ENCODE assay signal across 7 mouse cellular contexts in the genomic region with DNA sequence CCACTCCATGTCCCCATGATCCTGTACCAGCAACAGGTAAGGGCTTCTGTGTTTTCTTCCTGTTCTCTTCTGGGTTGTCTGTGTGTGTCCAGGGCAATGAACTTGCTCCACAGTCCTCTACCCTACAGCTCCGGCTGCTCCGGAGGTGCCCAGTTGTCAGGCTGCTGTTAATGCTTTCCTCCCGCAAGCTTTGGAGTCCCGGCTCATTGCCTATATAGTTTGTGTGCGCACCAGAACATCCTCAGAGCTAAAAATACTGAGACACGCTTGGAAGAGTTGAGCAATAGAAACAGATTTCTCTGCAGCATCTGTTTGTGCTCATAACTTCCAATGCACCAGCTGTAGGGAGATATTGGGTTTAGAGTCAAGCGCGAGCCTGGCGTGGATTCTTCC. TPM values are rescaled to one million over a fixed set of nuclear protein-coding genes. Genes with fewer than 3 reads are reported as not detected.
DNase-seq lines count a peak whose midpoint lies in the region; ATAC-seq and TF ChIP-seq lines count a peak whose summit lies in the region.

No protein-coding gene starts in this region.

- peak overlapping the region; percentile 38 for H3K4me3 ChIP-seq in liver, adult 2 months (ENCODE audit: insufficient read depth, low read depth, low read length)
- peak overlapping the region; percentile 54 for H3K4me3 ChIP-seq in erythroblast, embryonic 14.5 days (replicated peaks)
- H3K4me3 ChIP-seq in hindbrain, embryonic 10.5 days: peak overlapping the region; percentile 74
- H3K4me3 ChIP-seq in stomach, postnatal 0 days (ENCODE audit: low read depth, low read length): peak overlapping the region; percentile 70

- WGBS in liver, adult 2 months: under 1% methylated on average over 9 of the region's 9 CpGs
- 2% methylated on average over 9 of the region's 9 CpGs for WGBS in hindbrain, embryonic 10.5 days
- WGBS in stomach, postnatal 0 days: under 1% methylated on average over 9 of the region's 9 CpGs

- DNase-seq in liver, adult 2 months (ENCODE audit: extremely low read depth, low read depth, low spot score): no peak
- DNase-seq in liver: no peak
- no peak for DNase-seq in hindbrain, embryonic 10.5 days (ENCODE audit: low spot score)
- no peak for DNase-seq in stomach, postnatal 0 days (ENCODE audit: low spot score)
- no peak for DNase-seq in cerebellum, adult 9-11 months

- H3K27me3 ChIP-seq in liver, adult 2 months (ENCODE audit: control insufficient read depth, insufficient read depth, low read length): no peaks in the 10 kb centered on the region
- H3K27me3 ChIP-seq in erythroblast, embryonic 14.5 days (ENCODE audit: control insufficient read depth): peaks cover 28% of the 10 kb centered on the region
- H3K27me3 ChIP-seq in hindbrain, embryonic 10.5 days (ENCODE audit: insufficient read depth, poor library complexity, severe bottlenecking): peaks cover 15% of the 10 kb centered on the region
- no peaks in the 10 kb centered on the region for H3K27me3 ChIP-seq in stomach, postnatal 0 days (ENCODE audit: control insufficient read depth, insufficient read depth, low read length)

- TF ChIP-seq POLR2A in liver, adult 2 months (IDR thresholded peaks at IDR 0.05; ENCODE audit: extremely low read depth, insufficient read depth, low read length): no peak

- no peak for TF ChIP-seq EP300 in stomach, postnatal 0 days (optimal IDR thresholded peaks at IDR 0.05)

- ATAC-seq in megakaryocyte, adult 5-6 weeks (ENCODE audit: poor library complexity, severe bottlenecking): peak; percentile 48
- ATAC-seq in stomach, postnatal 0 days (ENCODE audit: low FRiP score, low TSS enrichment): peak; percentile 62

- H3K9me3 ChIP-seq in erythroblast, embryonic 14.5 days (ENCODE audit: control insufficient read depth, low read length): no peaks in the 10 kb centered on the region
- no peaks in the 10 kb centered on the region for H3K9me3 ChIP-seq in hindbrain, embryonic 10.5 days
- H3K9me3 ChIP-seq in stomach, postnatal 0 days (ENCODE audit: control insufficient read depth, low read length): no peaks in the 10 kb centered on the region

- no peaks in the 10 kb centered on the region for H3K79me2 ChIP-seq in liver, adult 2 months (ENCODE audit: control insufficient read depth, insufficient read depth, low read length)

- no peaks in the 10 kb centered on the region for H3K36me3 ChIP-seq in liver, adult 2 months (ENCODE audit: control insufficient read depth, insufficient read depth, low read length)
- H3K36me3 ChIP-seq in erythroblast, embryonic 14.5 days (ENCODE audit: control insufficient read depth): no peaks in the 10 kb centered on the region
- no peaks in the 10 kb centered on the region for H3K36me3 ChIP-seq in hindbrain, embryonic 10.5 days
- no peaks in the 10 kb centered on the region for H3K36me3 ChIP-seq in stomach, postnatal 0 days (ENCODE audit: control insufficient read depth, insufficient read depth, low read length)

- no peak overlapping the region for H3K27ac ChIP-seq in liver, adult 2 months (replicated peaks; ENCODE audit: insufficient read depth, low read depth, low read length)
- H3K27ac ChIP-seq in hindbrain, embryonic 10.5 days: no peak overlapping the region; the same call in 1 of the 2 replicates
- H3K27ac ChIP-seq in stomach, postnatal 0 days (replicated peaks): peak overlapping the region; percentile 82

- peak overlapping the region; percentile 91 for H3K4me2 ChIP-seq in stomach, postnatal 0 days (replicated peaks; ENCODE audit: low read depth)

- no peaks in the 10 kb centered on the region for H3K4me1 ChIP-seq in liver, adult 2 months (ENCODE audit: control insufficient read depth, insufficient read depth, low read length)
- peaks cover 12% of the 10 kb centered on the region for H3K4me1 ChIP-seq in erythroblast, embryonic 14.5 days (ENCODE audit: control insufficient read depth)
- peaks cover 10% of the 10 kb centered on the region for H3K4me1 ChIP-seq in hindbrain, embryonic 10.5 days (replicated peaks)
- H3K4me1 ChIP-seq in stomach, postnatal 0 days (replicated peaks; ENCODE audit: control insufficient read depth, insufficient read depth): no peaks in the 10 kb centered on the region

- TF ChIP-seq CTCF in liver, adult 2 months (IDR thresholded peaks at IDR 0.05; ENCODE audit: low read depth, low read length): no peak
- TF ChIP-seq CTCF in stomach, postnatal 0 days (IDR thresholded peaks at IDR 0.05; ENCODE audit: low read depth): no peak

- H3K9ac ChIP-seq in liver, adult 2 months (ENCODE audit: low read depth, low read length): 0 out of 2 replicates have a peak overlapping the region, but pooled peaks have one; percentile 10
- H3K9ac ChIP-seq in stomach, postnatal 0 days (ENCODE audit: low read length): peak overlapping the region; percentile 48; the same call in 1 of the 2 replicates

RNA-seq across cellular contexts. Expression of gene Kcnj2, which starts 0.3 kb away (rescaled TPM):
- 0.55 and 1.4 TPM in 2 replicates for total RNA-seq in liver, adult 2 months (2014; rRNA removed)
- 0.02 and 0.10 TPM in 2 replicates for polyA plus RNA-seq in liver, adult 2 months (2012; rRNA removed)
- not detected in 2 replicates for polyA plus RNA-seq in erythroblast, embryonic 14.5 days (2012)
- 1.1 TPM in 2 replicates for polyA plus RNA-seq in hindbrain, embryonic 10.5 days (2016; fragmentation: Nextera tagmentation; extraction: Ambion mirVana)
- 8.3 and 9.5 TPM in 2 replicates for total RNA-seq in megakaryocyte, adult 5-6 weeks (2015)
- total RNA-seq in megakaryocyte, adult 5-6 weeks (2017): 19.9 and 25.0 TPM in 2 replicates
- 0.52 and 0.69 TPM in 2 replicates for polyA plus RNA-seq in stomach, postnatal 0 days (2015; fragmentation: Nextera tagmentation; extraction: Ambion mirVana)
